Mouse (Mus musculus): Measurements from ENCODE around the gene Smpd3. TPM values are rescaled to one million over a fixed set of nuclear protein-coding genes. Genes with fewer than 3 reads are reported as not detected.

Gene Smpd3
- polyA plus RNA-seq (2012; rRNA removed), result 29.2 and 52.3 TPM in 2 replicates

DNA sequence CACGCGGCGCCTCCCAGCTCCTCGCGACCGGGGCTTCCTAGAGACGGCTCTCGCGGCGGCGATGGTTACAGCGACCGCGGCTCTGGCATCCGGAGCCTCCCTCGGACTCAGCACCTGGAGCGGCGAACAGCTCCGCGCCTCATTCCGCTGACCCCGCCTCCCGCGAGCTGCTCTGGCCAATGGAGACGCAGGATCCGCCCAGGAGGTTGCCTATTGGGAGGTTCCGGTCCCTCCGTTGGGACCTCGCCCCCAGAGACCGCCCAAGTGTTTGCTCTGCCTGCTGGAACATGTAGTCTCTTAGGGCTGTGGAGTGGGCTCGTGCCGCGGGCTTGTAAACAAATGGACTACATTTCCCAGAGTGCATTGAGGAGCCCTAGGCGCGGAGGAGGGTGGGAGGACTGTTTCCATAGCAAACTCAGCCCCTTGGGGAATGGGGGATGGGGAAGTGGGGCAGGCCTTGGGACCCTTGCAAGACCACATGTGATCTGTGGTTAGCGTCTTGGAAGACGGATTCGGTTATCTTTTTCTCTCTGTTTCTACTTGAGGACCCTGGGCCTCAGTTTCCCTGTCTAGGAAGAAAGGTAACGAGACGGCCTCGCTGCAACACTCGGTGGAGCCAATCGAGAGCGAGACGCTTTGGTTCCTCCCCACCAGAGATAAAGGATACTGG lies at the start of gene Smpd3:
Smpd3 (minus strand) TSS at position 137 of the 670 bp plus-strand sequence.
- peak; percentile 100 for DNase-seq (ENCODE audit: low read depth)
- TF ChIP-seq POLR2A (IDR thresholded peaks at IDR 0.05; ENCODE audit: borderline replicate concordance, extremely low read depth, insufficient read depth, insufficient read length, poor library complexity, severe bottlenecking) (peak; percentile 95), CTCF (IDR thresholded peaks at IDR 0.05; ENCODE audit: borderline replicate concordance, extremely low read depth, insufficient read depth, insufficient read length) (no peak)

DNA sequence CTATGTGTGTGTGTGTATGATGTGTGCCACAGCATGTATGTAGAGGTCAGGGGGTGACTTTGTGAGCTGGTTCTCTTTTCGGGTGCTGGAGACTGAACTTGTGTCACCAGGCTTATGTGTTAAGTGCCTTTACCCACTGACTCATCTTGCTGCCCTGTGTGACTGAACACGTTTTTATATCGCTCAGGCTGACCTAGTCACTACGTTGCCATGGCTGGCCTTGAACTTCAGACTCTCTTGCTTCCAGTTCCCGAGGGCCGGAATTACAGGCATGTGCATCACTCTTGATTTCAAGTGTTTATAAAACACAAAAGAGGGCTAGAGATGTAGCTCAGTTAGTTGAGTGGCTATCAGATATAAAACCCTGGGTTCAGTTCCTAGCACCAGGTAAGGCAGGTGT lies 43.2 kb upstream of the Smpd3 start:
- DNase-seq (ENCODE audit: low read depth), result no peak
- TF ChIP-seq CTCF (IDR thresholded peaks at IDR 0.05; ENCODE audit: borderline replicate concordance, extremely low read depth, insufficient read depth, insufficient read length), result no peak
- TF ChIP-seq POLR2A (IDR thresholded peaks at IDR 0.05; ENCODE audit: borderline replicate concordance, extremely low read depth, insufficient read depth, insufficient read length, poor library complexity, severe bottlenecking), result no peak

DNA sequence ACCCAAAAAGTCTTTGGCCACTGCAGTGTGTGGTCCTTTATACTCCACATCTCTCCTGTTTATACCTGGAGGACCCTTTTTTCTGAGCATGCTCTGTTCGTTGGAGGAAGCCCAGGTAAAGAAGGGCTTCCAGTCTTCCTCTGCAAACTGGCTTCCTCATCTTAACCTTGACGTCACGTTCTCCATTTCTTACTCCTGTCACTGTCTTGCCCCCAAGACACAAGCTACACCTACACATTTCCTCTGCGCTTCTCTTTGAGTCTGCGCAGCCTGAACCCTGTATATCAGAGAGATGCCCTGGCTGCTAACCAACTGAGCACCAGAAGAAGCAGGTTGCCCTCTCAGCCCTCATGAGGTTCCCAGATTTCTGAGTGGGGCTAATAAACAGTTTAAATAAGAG lies 41.6 kb upstream of the Smpd3 start:
- no peak for TF ChIP-seq POLR2A (IDR thresholded peaks at IDR 0.05; ENCODE audit: borderline replicate concordance, extremely low read depth, insufficient read depth, insufficient read length, poor library complexity, severe bottlenecking)
- no peak for DNase-seq (ENCODE audit: low read depth)

DNA sequence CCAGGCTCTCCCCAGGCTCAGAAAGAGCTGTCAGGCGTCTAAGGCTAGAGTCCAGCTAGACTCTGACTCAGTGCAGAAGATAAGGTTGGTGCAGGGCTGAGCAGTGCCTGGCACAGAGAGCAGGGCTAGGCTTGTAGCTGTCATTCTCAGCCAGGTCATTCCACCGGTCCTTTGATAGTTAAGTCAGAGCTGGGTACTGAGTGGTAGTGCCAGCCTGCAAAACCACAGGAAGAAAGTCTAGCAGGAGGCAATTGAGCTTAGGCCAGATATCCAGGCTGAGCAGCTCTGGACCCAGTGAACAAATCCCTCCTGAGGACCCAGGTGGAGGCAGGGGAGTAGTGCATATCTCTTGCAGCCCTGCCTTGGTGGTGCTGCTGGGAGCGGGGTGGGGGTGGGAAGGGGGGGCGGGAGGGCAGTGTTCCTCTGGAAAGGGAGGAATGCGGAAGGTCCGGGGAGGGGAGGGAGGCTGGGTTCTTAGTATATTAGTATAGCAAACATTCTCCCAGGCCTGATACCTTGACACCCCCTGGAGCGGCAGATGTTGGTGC lies 40.8 kb upstream of the Smpd3 start:
- TF ChIP-seq CTCF (IDR thresholded peaks at IDR 0.05; ENCODE audit: borderline replicate concordance, extremely low read depth, insufficient read depth, insufficient read length), result no peak
- no peak for TF ChIP-seq POLR2A (IDR thresholded peaks at IDR 0.05; ENCODE audit: borderline replicate concordance, extremely low read depth, insufficient read depth, insufficient read length, poor library complexity, severe bottlenecking)
- no peak for DNase-seq (ENCODE audit: low read depth)

DNA sequence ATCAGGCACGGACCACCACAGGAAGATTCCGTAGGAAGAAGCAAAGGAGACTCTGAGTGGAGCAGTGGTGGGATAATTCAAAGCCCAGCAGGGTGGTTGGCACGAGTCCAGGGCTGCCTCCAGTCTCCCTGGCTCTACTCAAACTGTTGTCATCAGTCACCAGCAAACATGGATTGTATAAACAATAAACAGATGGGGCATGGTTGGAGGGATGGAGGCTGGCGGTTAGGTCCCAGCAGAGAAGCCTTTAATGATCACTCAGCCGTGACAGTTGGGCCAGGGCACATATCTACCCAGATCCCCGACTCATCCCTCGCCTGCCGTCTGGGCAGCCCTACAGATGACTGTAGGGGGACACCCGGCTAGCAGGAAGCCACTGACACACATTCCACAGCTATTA lies 39.1 kb upstream of the Smpd3 start:
- peak; percentile 68 for DNase-seq (ENCODE audit: low read depth)
- no peak for TF ChIP-seq POLR2A (IDR thresholded peaks at IDR 0.05; ENCODE audit: borderline replicate concordance, extremely low read depth, insufficient read depth, insufficient read length, poor library complexity, severe bottlenecking)
- no peak for TF ChIP-seq CTCF (IDR thresholded peaks at IDR 0.05; ENCODE audit: borderline replicate concordance, extremely low read depth, insufficient read depth, insufficient read length)

DNA sequence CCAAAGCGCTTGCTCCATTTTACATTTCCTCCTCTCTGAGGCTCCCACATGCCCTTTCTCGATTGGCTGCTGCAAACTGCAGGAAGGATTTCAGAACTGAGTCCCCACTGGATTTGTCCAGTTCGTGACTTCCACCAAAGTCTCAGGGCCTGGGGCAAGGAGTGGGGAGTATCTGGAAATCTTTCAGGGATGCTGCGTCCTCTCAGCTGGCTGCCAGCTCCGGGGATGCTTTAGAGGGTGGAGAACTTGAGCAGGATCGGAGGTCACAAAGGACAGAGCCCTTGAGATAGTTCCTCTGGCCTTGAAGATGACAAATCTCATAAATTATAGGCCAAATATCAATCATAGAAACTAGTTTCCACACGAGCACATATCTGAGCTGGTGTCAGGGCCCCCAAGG lies 38.2 kb upstream of the Smpd3 start:
- TF ChIP-seq CTCF (IDR thresholded peaks at IDR 0.05; ENCODE audit: borderline replicate concordance, extremely low read depth, insufficient read depth, insufficient read length), result no peak
- no peak for TF ChIP-seq POLR2A (IDR thresholded peaks at IDR 0.05; ENCODE audit: borderline replicate concordance, extremely low read depth, insufficient read depth, insufficient read length, poor library complexity, severe bottlenecking)

DNA sequence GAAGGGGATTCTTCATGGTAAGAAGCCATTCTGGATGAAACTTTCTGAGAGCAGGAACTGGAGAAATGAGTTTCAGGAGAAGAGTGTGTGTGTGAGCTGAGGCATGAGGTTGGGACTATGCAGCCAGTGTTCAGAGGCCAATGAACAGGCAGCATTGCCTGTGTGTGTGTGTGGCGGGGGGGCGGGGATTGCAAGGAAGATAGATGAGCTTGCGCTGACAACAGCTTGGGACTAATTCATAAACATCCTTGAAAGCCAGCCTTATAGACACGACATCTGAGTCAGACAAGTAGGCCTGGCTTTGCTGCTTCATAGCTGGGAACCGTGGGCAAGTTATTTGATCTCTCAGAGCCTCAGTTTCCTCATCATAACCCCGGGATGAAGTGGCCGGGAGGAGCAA lies 31.3 kb upstream of the Smpd3 start:
- DNase-seq (ENCODE audit: low read depth), result no peak
- TF ChIP-seq CTCF (IDR thresholded peaks at IDR 0.05; ENCODE audit: borderline replicate concordance, extremely low read depth, insufficient read depth, insufficient read length), result no peak
- no peak for TF ChIP-seq POLR2A (IDR thresholded peaks at IDR 0.05; ENCODE audit: borderline replicate concordance, extremely low read depth, insufficient read depth, insufficient read length, poor library complexity, severe bottlenecking)

More for the DNA sequence above, 38.2 kb upstream of the Smpd3 start:
- no peak for DNase-seq (ENCODE audit: low read depth)

DNA sequence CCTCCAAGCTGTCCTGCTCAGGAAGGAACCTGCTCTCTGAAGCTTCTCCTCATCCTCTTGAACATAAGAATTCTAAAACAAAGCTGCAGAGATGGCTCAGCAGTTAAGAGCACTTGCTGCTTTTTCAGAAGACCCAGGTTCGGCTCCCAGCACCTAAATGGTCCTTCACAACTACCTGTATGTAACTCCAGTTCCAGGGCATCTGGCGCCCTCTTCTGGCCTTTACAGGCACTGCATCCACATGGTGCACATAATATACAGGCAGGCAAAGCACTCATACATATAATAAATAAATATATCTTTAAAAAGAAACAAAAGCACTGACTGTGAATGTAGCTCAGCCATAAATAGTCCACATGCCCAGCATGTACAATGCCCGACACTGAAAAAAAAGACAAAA lies 30.7 kb upstream of the Smpd3 start:
- no peak for DNase-seq (ENCODE audit: low read depth)
- TF ChIP-seq CTCF (IDR thresholded peaks at IDR 0.05; ENCODE audit: borderline replicate concordance, extremely low read depth, insufficient read depth, insufficient read length) (peak; percentile 30; the same call in 1 of the 2 replicates), POLR2A (IDR thresholded peaks at IDR 0.05; ENCODE audit: borderline replicate concordance, extremely low read depth, insufficient read depth, insufficient read length, poor library complexity, severe bottlenecking) (no peak)

DNA sequence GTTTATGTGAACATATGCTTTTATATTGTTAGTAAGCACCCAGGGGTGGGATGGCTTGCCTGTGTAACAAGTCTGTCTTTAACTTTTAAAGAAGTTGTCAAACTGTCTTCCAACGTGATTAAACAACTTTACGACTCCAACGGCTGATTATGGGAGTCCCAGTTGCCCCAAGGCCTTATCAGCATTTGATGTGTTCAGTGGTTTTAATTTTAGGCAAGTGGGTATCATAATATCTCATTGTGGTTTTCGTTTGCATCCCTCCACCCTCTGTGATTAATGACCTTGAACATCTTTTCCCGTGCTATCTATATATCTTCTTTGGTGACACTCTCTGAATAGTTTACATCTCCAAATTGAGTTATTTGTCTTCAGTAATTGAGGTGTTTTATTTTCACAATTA lies 27.0 kb upstream of the Smpd3 start:
- TF ChIP-seq POLR2A (IDR thresholded peaks at IDR 0.05; ENCODE audit: borderline replicate concordance, extremely low read depth, insufficient read depth, insufficient read length, poor library complexity, severe bottlenecking) (no peak), CTCF (IDR thresholded peaks at IDR 0.05; ENCODE audit: borderline replicate concordance, extremely low read depth, insufficient read depth, insufficient read length) (no peak)
- no peak for DNase-seq (ENCODE audit: low read depth)

DNA sequence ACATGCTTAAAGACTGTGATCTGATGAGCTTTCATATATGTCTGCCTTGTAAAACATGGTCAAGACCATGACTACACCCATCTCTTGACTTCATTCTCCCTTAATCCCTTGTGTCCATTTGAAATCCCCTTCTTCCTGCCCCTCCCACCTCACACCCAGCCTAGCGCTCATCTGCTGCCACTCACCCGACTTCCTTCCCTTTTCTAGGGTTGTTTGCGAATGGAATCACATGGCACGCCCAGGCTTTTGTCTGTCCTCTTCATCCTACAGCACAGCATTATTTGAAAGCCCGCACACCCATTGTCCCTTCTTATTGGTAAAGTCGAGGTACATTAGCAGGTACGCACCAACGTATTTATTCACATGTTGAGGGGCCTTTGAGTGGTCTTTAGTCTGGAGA lies 26.5 kb upstream of the Smpd3 start:
- DNase-seq (ENCODE audit: low read depth), result no peak
- TF ChIP-seq POLR2A (IDR thresholded peaks at IDR 0.05; ENCODE audit: borderline replicate concordance, extremely low read depth, insufficient read depth, insufficient read length, poor library complexity, severe bottlenecking), result no peak
- TF ChIP-seq CTCF (IDR thresholded peaks at IDR 0.05; ENCODE audit: borderline replicate concordance, extremely low read depth, insufficient read depth, insufficient read length), result no peak

DNA sequence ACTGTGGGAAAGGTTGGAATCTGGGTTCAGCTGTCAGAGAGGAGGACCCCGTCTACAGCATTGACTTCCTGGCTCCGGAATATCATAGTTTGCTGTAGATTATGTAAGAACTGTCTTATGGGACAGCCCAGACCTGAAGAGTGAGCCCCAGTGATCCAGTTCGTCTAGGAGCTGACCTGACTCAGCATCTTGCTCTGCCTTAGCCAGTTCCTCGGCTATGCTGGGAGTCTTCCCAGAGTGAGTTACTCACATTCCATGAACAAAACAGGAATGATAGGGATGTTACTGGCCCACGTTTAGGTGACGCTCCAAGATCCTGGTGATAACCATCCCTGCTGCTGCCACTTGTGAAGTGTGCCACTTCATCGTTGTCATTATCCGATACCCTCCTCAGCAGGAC lies 25.5 kb upstream of the Smpd3 start:
- TF ChIP-seq POLR2A (IDR thresholded peaks at IDR 0.05; ENCODE audit: borderline replicate concordance, extremely low read depth, insufficient read depth, insufficient read length, poor library complexity, severe bottlenecking) (no peak), CTCF (IDR thresholded peaks at IDR 0.05; ENCODE audit: borderline replicate concordance, extremely low read depth, insufficient read depth, insufficient read length) (no peak)
- no peak for DNase-seq (ENCODE audit: low read depth)

DNA sequence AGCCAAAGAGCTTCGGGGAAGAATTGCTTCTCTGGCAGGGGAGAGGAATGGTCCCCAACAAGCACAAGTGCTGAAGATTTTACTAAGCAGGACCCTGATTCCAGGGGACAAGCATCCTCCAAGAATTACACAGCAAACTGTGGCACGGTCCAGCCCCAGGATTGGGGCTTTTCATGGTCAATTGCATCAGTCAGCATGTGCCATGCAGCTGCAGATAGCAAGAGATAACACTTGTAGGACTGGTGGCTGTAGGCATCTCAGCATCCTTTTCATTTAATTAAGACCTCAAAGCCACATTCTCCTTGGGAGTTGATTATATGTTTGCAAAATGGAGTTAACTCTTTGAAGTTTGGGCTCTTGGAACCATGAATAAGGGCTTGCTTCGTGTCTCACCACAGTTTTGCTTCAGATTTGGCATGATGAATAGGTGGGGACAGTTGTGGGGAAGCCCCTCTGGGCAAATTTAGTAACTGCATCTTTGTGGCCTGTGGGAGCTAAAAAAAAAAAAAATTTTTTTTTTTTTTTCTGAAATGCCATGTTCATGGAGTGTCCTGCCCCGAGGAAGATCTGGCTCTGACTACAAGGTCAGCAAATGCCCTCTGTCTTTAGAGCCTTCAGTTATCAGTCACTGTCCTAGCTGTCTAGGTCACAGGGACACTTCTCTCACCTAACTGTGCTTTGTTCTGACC lies 22.0 kb upstream of the Smpd3 start:
- no peak for DNase-seq (ENCODE audit: low read depth)
- TF ChIP-seq CTCF (IDR thresholded peaks at IDR 0.05; ENCODE audit: borderline replicate concordance, extremely low read depth, insufficient read depth, insufficient read length), result no peak
- no peak for TF ChIP-seq POLR2A (IDR thresholded peaks at IDR 0.05; ENCODE audit: borderline replicate concordance, extremely low read depth, insufficient read depth, insufficient read length, poor library complexity, severe bottlenecking)

All from brain, embryonic 14.5 days (tissue).